Mouse (Mus musculus) left cerebral cortex, adult 11 months (tissue): ENCODE results near the gene Foxp4.

Source experiments
- DNase-seq: peaks from one replicate; pipeline ENCODE4 v3.0.0; 2022; ENCODE audit warnings: low spot score

Gene Foxp4

GRCm38 (mm10) chr17:47889727-47890126 lies 34.7 kb downstream of the Foxp4 start:
- DNase-seq: no peak

- DNase-seq: no peak
Measured at GRCm38 (mm10) chr17:47889267-47889666, 35.2 kb downstream of the Foxp4 start.

- DNase-seq: no peak
Measured at GRCm38 (mm10) chr17:47888641-47889040, 35.8 kb downstream of the Foxp4 start.

- no peak for DNase-seq
Measured at GRCm38 (mm10) chr17:47888155-47888455, 36.3 kb downstream of the Foxp4 start.

GRCm38 (mm10) chr17:47887381-47888154 lies 36.9 kb downstream of the Foxp4 start:
- DNase-seq: no peak

- no peak for DNase-seq
Measured at GRCm38 (mm10) chr17:47883099-47883498, 41.3 kb downstream of the Foxp4 start.

- no peak for DNase-seq
Measured at GRCm38 (mm10) chr17:47881330-47881729, 43.1 kb downstream of the Foxp4 start.

GRCm38 (mm10) chr17:47879207-47879606 lies 45.2 kb downstream of the Foxp4 start:
- no peak for DNase-seq

GRCm38 (mm10) chr17:47878378-47879089 lies 45.9 kb downstream of the Foxp4 start:
- no peak for DNase-seq

GRCm38 (mm10) chr17:47877715-47878377 lies 46.6 kb downstream of the Foxp4 start:
- no peak for DNase-seq

GRCm38 (mm10) chr17:47876776-47877714 lies 47.4 kb downstream of the Foxp4 start:
- DNase-seq: no peak

GRCm38 (mm10) chr17:47873341-47873791 lies 51.1 kb downstream of the Foxp4 start:
- DNase-seq: peak; percentile 85

GRCm38 (mm10) chr17:47872311-47873011 lies 52.0 kb downstream of the Foxp4 start:
- no peak for DNase-seq

- DNase-seq: no peak
Measured at GRCm38 (mm10) chr17:47869874-47870273, 54.6 kb downstream of the Foxp4 start.

- no peak for DNase-seq
Measured at GRCm38 (mm10) chr17:47866037-47866436, 58.4 kb downstream of the Foxp4 start.

GRCm38 (mm10) chr17:47864496-47864895 lies 59.9 kb downstream of the Foxp4 start:
- DNase-seq: no peak

GRCm38 (mm10) chr17:47863437-47863836 lies 61.0 kb downstream of the Foxp4 start:
- no peak for DNase-seq

- no peak for DNase-seq
Measured at GRCm38 (mm10) chr17:47863023-47863422, 61.4 kb downstream of the Foxp4 start.

- DNase-seq: no peak
Measured at GRCm38 (mm10) chr17:47855544-47855943, 68.9 kb downstream of the Foxp4 start.

- DNase-seq: no peak
Measured at GRCm38 (mm10) chr17:47854908-47855307, 69.5 kb downstream of the Foxp4 start.

- DNase-seq: no peak
Measured at GRCm38 (mm10) chr17:47853760-47854159, 70.7 kb downstream of the Foxp4 start.
